Mouse (Mus musculus) kidney, adult 2 months (tissue): Measurements from ENCODE around the gene Tmsb15b1.

Experiments
- CTCF ChIP-seq: fragments of 200-500 bp; conservative IDR thresholded peaks from 2 replicates; pipeline ENCODE4 v1.5.1; 2011; ENCODE audit warnings: low read depth, mild to moderate bottlenecking, control low read depth, low read length, moderate library complexity, mixed read lengths; ENCODE audit not compliant: insufficient read depth, insufficient read length
- POLR2A ChIP-seq: fragments of 200-500 bp; IDR thresholded peaks from one replicate; pipeline ENCODE4 v1.6.1; 2011; ENCODE audit warnings: low read depth, low read length, control low read depth

DNA sequence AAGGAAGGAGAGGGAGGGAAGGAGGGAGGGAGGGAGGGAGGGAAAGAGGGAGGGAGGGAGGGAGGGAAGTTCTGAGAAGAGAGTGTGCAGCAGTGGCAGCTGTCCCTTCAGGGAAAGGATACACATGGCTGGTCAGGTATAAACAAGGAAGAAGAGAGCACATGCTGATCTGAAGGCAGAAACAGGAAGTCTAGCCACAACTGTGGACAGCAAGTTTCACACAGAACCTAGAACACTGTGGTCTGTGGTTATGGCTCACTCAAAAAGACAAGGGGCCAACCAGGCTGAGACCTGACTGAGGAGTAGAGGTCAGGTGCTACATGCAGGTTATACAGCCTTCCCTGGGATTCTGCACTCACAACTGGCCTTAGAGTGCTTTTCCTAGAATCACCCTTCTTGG lies 9.4 kb upstream of the Tmsb15b1 start:
- no peak for TF ChIP-seq CTCF
- TF ChIP-seq POLR2A = no peak
